Mouse (Mus musculus): ENCODE measurements around the gene Lsg1.
A peak's percentile ranks its signal among the peaks of the same experiment; 100 is the strongest.

Gene Lsg1

DNA sequence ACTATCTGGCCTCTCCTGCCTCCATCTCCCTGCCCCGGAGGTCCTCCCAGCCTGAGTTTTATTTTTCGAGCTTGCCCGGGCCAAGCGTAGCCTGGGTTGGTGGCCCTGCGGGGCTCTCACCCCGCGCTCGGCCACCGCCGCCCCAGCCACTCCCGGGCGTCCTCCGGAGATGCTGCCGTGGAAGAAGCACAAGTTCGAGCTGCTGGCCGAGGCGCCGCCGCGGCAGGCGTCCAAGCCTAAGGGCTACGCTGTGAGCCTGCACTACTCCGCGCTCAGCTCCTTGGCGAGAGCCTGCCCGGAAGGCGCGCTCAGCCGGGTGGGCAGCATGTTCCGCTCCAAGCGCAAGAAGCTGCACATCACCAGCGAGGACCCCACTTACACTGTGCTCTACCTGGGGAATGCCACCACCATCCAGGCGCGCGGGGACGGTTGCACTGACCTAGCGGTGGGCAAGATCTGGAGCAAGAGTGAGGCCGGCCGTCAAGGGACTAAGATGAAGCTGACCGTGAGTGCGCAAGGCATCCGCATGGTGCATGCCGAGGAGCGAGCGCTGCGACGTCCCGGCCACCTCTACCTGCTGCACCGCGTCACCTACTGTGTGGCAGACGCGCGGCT lies 13.1 kb upstream of the Lsg1 start:
- peak; percentile 63 to 77 for DNase-seq

- peak; percentile 94 to 96 for DNase-seq
Measured at GRCm38 (mm10) chr16:30599491-30600268, 12.3 kb upstream of the Lsg1 start, which contains the start of gene Fam43a. TSS of gene Fam43a (plus strand) at chr16:30599723.

- DNase-seq: peak; percentile 87 to 93
Measured at GRCm38 (mm10) chr16:30596959-30597681, 9.7 kb upstream of the Lsg1 start.

GRCm38 (mm10) chr16:30595835-30596557 lies 8.6 kb upstream of the Lsg1 start:
- no peak for DNase-seq

DNA sequence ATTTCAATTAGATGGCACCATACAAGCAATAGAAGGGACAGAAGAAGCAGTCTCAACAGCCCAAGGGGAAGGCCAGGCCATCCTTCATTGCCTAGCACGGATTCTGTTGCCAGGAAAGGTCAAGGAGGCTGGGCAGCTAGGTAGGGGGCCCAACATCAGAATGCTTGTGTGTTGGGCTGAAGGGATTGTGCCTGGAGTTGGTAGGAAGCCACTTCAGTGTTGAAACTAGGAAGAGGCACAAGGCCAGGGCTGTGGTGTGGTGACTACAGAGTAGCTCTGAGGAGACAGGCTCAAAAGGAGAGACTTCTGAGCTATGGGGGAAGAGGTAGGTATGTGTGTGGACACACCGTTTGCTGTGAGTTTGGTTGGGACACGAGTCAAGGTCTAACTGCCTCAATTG lies 8.0 kb upstream of the Lsg1 start:
- no peak for DNase-seq

- DNase-seq: peak in 1 of 2 experiments; percentile 23
Measured at GRCm38 (mm10) chr16:30591990-30592389, 4.6 kb upstream of the Lsg1 start.

GRCm38 (mm10) chr16:30590264-30591209 lies 3.1 kb upstream of the Lsg1 start:
- DNase-seq: no peak

GRCm38 (mm10) chr16:30586935-30587493 lies 378 bp downstream of the Lsg1 start:
- DNase-seq: no peak

GRCm38 (mm10) chr16:30580765-30581164 lies 6.6 kb downstream of the Lsg1 start:
- DNase-seq: no peak

GRCm38 (mm10) chr16:30576392-30576791 lies 11.0 kb downstream of the Lsg1 start:
- no peak for DNase-seq

DNA sequence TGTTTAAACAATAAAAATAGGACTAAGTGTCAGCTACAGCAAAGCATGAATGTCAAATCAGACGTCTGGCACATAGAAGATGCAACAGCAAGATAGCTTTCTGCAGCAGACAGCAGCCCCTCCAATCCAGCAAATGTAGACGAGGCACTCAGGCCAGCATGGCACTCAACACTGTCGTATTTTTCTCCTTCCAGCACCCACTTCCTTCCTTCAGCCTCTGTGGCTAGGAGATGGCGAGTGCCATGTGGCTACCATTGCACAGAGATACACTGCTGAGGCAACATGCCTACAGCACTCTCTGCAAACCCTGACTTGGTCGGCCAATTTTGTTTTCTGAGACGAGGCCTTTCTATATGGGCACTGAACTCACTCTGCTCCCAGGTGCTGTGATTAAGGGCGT lies 11.6 kb downstream of the Lsg1 start:
- DNase-seq: no peak

- DNase-seq: peak; percentile 30 to 60
Measured at GRCm38 (mm10) chr16:30572239-30572638, 15.2 kb downstream of the Lsg1 start.

DNA sequence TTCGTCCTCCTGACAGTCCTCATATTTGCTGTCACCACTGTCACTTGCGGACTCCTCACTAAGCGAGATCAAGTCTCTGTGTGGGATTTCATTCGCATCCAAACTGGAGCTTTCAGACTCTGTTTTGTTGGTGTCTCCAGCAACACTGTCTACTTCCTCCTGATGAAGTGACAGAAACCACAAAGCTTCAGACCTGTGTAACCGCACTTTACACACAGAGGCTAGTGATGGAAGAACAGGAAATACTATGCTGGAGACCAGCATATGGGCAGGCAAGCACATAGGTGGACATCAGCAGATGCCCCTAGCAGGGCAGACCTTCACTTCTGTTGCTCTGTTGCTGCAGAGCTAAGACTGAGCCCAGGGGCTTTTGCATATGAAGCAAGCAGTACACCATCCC lies 16.0 kb downstream of the Lsg1 start:
- no peak for DNase-seq

DNA sequence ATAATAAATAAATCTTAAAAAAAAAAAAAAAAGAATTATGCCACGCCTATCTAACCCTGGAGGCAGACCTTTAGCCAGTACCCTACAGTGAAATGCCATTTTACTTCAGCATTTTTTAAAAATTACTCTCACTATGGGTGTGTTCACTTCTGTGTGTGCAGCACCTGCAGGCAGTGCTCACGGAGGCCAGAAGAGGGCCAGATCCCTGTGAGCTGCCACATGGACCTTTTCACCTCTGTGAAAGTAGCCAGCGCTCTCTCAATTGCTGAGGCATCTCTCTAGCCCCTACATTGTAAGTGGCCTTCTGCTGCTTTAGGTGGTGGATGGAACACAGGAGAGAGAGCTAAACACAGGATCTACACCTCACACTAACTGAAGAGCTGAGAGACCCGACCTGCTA lies 17.2 kb downstream of the Lsg1 start:
- no peak for DNase-seq

DNA sequence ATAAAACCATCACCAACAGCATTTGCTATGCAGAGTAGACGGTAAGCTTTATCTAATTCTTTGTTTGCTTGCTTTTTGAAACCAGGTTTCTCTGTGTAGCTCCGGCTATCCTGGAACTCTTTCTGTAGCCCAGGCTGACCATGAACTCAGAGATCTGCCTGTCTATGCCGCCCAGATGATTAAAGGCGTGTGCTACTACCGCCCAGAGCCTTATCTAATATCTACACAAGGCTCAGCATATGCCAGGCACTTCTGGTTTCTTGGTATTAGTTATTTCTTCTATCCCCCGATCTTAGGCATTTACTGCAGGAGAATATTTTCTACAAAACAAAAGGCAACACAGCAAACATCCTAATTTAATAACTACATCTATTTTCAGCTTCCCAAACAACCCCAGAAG lies 21.8 kb downstream of the Lsg1 start:
- DNase-seq: no peak

GRCm38 (mm10) chr16:30560601-30561000 lies 26.8 kb downstream of the Lsg1 start:
- DNase-seq: no peak

DNA sequence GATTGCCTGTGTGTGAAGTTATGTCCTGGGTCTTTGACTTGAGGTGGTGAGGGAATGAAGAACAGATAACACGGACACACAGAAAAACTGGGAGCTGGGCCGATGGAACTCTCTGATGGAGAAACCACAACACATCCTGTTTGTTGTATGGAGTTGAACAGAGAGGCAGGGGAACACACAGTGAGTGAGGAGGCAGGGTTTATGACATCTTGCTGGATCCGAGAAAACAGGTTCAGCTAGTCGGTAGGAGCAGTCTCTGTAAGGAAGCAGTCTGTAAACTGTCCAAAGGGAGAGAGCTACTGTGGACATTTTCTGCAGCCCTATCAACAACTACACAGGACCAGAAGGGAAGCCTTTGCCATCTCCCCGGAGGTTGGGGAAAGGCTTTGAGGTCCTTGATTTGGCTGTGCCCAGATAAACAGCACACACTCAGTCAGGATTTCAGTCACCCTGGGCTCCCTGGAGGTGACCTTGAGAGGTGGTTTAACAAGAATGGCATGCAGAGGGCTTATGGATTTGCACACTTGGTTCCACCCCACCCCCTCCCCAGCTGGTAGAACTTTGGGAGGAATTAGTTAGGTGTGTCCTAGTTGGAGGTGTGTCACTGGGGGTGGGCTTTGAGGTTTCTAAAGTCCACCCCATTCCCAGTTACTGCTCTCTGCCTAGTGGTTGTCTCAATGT lies 27.9 kb downstream of the Lsg1 start:
- DNase-seq: no peak

DNA sequence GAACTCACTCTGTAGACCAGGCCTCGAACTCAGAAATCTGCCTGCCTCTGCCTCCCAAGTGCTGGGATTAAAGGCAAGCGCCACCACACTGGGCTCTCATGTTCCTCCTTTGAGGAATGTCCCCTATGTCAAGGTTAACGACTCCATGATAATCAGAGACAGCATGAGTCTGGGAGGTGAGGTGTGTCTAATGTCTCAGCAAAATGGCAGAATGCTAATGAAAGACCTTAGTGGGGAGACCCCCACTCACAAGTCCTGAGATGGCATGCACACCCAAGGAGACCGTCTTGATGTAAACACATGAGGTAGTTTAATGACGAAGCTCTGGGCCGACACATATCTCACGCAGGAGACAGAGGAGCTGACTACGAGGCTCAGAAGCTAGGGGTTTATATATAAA lies 33.3 kb downstream of the Lsg1 start:
- no peak for DNase-seq

- peak; percentile 90 to 94 for DNase-seq
Measured at GRCm38 (mm10) chr16:30552621-30553338, 34.6 kb downstream of the Lsg1 start.

GRCm38 (mm10) chr16:30550748-30551192 lies 36.6 kb downstream of the Lsg1 start, which contains the start of gene Tmem44:
TSS of gene Tmem44 (minus strand) at chr16:30550842.
- DNase-seq: no peak
